Mouse (Mus musculus): Measurements from ENCODE around the gene Capns2. TPM values are rescaled to one million over a fixed set of nuclear protein-coding genes. Genes with fewer than 3 reads are reported as not detected.
"Not testable (repeated sequence)": the region's sequence is repeated elsewhere in the genome, so short reads cannot be mapped to it uniquely, and the experiment has no call there.

Capns2 gene
- total RNA-seq (2021), result under 1 TPM in 1 of 2 experiments, not detected in 1; 0.69 TPM
- polyA plus RNA-seq (2012; rRNA removed), result 0.11 TPM in 1 of 2 replicates, not detected in the other
- long read RNA-seq, result 0 reads

DNA sequence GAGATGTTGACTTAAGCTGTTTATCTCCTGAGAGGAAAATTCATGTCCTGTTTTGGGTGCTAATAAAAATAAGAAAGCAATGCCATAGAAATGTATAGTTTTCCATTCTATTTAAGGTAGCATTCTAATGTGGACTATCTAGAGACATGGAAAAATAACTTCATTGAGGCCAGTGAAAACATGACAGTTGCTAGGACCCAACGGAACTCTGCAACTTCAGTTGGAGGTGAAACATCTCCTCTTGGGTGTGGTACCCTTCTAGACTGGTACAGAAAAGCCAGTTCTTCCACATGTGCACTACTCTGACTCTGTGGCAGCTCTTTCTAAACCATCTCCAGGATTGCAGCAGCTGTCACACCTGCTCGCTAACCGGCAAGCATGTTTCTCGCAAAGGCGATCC, at the start of gene Capns2:
Gene Capns2 (plus strand): TSS at position 301 of the 400 bp plus-strand sequence.
- DNase-seq, result no peak

- no peak for DNase-seq
Measured at GRCm38 (mm10) chr8:92853188-92853983, 47.8 kb upstream of the Capns2 start.

DNA sequence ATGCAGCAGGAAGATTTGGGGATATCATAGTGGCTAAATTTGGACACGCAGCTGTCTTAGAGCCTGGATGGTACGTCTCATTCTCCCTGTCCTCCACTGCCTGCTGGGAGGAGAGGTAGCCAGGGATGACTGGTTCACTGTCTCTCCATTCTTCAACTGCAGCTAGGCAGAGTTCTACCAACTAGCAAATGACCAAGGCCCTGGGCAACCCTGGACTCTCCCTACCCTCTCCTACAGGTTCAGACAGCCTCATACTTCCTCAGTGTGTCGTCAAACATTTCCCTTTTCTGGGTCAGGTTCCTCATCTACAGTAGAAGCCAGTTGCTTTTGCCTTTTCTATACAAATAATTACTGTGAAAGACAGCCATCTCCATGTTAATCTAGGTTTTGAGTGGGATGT, 46.5 kb upstream of the Capns2 start:
- no peak for DNase-seq

DNA sequence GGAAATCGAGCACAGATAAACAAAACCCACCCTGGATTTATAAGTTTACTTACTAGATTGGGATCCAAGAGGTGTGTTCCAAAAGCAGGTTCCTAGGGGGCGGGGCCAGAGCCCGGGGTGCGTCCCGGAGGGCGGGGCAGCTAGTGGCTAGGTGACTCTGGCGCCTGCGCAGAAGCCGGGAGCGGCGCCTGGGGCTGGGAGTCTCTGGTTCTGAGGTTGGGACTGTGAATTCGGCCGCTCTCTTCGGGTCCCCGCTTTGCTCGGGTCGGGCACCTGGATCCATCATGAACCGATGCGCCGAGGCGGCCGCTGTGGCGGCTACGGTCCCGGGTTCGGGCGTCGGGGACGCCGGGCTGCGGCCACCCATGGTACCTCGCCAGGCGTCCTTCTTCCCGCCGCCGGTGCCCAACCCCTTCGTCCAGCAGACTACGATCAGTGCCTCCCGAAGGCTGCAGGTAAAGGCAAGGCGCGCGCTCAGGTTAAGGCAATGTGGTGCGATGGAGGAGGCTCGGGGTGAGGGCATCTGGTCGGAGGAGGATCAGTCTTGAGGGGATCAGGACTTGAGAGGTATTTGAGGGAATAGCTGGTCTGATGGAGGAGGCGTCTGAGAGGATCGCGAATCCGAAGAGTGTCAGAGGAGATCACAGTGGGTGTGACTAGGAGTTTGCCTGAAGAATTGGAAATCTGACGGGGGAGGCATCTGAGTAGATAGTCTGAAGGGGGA, 45.9 kb upstream of the Capns2 start, which contains the start of gene Lpcat2:
Gene Lpcat2 (plus strand): TSS at position 169 of the 724 bp plus-strand sequence.
- DNase-seq, result peak; percentile 82

- DNase-seq, result no peak
Measured at GRCm38 (mm10) chr8:92856273-92856986, 44.8 kb upstream of the Capns2 start.

- DNase-seq, result no peak
Measured at GRCm38 (mm10) chr8:92858475-92859182, 42.6 kb upstream of the Capns2 start.

DNA sequence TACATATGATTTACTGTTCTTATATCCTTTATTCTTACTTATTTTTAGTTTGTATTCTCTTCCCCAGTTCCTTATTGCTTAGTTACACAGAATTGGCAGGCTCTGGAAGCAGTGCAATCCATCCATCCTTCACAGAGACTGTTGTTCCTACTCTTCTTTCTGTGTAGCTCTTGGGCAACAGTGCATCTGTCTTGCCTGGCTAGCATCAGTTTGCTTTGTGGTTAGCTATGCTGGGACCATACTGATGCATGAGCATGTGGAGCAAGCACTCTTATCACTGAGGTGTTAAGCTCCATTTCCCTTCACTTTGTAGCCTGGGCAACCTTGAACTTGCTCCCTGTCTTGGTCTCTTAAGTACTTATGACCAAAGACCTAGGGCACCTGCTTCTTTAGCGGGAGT, 39.2 kb upstream of the Capns2 start:
- no peak for DNase-seq

DNA sequence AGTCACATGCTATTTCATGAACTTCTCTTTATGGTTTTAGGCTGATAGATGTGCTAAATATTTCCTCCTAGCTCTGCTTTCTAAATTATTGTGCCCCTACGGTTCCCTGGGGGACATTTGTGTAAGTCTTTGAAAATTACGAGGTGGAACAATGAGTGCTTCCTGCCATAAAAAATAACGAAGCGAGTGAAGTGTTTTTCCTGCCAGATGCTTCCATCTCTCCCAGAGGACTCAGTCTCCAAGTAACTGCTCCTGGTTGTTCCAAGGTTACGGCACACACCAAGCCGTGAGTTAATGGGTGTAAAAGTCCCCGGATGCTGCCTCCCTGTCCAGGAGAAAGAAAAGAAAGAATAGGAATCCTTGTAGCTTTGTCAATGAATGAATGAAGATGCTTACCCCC, 30.9 kb upstream of the Capns2 start:
- no peak for DNase-seq

- DNase-seq, result no peak
Measured at GRCm38 (mm10) chr8:92872063-92872759, 29.0 kb upstream of the Capns2 start.

DNA sequence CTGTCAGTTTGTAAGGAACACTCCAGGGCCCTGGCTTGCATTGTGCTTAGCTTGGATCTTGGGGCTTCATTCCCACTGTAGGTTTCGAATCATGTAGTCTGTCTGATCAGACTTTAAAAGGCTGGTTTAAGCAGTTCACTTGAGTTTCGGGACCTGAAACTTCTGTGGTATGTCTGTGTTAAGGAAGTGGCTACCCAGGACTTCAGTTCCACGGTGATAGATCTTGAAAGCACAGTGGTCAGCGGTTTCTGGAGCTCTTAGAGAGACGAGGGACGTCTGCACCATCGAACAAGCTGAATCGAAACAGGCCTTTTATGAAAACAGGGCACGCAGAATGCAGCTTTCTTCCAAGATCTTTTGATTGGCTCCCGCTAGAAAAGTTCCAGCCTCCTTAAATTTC, 25.4 kb upstream of the Capns2 start:
- no peak for DNase-seq

DNA sequence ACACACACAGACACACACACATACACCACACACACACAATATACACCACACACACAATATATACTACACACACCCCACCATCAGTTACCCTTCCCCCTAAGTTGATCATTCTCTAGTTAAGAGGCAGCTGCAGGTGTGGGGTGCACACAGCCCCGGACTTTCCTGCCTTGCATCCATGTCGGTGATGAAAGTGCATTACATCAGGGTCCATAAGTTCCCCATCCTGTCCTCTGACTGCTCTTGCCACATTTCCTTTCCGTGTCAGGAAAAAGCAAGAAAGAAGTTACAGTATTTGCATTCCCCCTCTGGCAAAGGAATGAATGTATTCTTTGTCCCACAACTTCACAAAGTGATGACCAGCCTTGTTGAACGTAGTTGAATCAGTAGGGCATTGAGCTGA, 20.0 kb upstream of the Capns2 start:
- no peak for DNase-seq

DNA sequence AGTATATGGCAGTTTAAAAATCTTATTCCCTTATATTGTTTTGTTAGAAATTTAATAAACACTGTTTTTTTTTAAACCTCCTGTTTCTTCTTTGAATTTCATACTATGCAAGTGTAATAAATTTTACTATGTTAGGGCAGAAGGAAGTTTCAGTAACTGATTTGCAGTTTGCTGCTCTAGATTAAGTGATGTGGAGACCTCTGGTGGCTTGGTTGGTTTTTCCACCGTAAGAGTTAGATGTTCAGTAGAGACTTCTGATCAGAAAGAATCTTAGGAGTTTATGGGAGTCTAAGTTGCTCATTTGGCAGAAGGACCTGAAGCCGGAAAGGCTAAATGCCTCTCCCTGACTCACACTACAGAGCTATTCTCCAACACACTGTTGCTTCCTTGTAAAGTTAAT, 17.4 kb upstream of the Capns2 start:
- no peak for DNase-seq

- DNase-seq, result not testable (repeated sequence)
Measured at GRCm38 (mm10) chr8:92892216-92892615, 9.0 kb upstream of the Capns2 start.

- no peak for DNase-seq
Measured at GRCm38 (mm10) chr8:92893870-92894269, 7.3 kb upstream of the Capns2 start.

DNA sequence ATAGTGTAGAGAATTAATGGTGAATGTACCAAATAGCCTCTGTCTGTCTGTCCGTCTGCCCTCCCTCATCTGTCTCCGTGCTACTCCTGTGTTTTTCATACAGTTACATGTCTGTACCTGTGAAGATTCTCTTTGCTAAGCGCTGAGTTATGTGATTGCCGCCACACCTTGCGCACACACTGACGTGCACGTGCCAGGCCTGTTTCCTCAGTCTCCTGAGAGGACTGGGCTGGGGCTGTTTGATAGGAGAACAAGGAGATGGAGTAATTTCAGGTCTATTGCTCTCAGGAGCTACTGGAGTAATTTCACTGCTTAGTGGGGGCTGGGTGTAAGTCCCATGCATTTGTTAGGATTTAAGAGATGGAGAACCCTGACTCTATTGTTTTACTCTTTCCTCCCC, 6.2 kb upstream of the Capns2 start:
- no peak for DNase-seq

GRCm38 (mm10) chr8:92896056-92896455, 5.2 kb upstream of the Capns2 start:
- no peak for DNase-seq

GRCm38 (mm10) chr8:92896611-92897010, 4.6 kb upstream of the Capns2 start:
- DNase-seq, result no peak

- DNase-seq, result no peak
Measured at GRCm38 (mm10) chr8:92897794-92898193, 3.4 kb upstream of the Capns2 start.

DNA sequence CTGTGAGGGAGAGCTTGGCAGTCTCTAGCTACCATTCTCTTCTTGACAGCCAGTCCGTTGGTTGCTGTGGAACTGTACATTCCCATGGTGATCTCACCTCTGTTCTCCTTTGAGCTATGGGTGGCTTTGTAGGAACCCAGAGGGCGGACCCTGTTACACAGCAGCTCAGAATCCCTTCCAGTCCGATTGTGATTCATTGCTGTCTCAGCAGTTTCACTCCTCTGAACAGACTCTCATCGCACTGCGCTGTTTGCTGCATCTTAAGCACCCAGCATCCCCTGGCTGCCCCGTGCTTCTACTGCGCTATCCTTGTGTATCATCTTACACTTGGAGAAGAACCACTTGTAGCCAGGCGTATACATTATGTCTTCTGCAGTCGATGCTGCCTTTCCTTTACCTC, 1.6 kb upstream of the Capns2 start:
- no peak for DNase-seq

DNA sequence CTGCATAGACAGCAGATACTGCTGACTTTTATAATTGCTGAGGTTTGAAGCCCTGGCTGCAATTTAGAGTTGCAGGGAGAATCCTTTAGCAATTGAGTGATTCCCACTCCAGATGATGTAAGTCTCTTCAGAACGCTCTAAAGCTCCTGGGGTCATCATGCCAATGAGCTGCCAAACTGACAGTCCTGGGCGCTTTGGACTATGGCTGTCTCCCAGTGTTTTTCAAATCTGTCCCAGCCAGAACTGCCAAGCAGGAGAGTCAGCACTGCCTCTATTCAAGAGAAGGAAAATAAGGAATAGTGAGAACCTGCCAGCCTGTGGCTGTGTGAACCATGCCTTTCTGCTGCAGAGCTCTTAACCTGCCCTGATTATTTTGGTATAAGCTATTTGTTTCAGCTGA, 1.8 kb downstream of the Capns2 start:
- no peak for DNase-seq

GRCm38 (mm10) chr8:92903488-92904135, 2.4 kb downstream of the Capns2 start:
- no peak for DNase-seq
